In the genomic region with DNA sequence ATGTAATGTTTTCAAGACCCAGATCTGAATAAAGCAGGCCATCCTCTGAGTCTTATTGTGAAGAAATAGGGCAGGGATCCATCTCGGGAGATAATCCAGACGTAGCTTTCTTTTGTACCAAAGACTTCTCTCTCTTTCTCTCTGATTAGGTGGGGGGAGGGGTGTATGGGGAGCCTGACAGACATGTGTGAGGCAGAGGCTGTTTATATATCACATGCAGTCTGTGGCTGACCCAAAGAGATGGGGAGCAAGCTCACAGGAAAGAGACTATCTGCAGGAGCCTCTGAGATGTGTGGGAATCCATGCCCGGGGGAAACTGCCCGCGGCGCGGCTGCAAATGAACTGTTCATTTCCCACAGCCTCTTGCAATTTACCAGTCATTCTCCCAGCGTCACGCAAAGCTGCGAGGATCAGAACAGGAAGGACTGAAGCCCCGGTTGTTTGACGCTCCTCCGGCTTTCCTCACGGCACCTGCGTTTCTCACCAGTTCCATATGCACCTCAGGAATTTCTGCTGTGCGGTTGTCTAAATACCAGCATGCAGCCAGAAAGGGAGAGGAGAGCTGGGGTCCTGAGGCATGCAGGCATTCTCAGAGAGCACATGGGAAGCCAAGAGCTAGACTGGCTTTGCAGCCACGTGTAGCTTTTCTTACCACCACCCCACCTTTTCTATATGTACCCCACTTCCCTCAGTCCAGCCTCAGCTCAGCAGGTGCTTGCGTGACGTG, we compare ENCODE assay signal across 11 mouse cellular contexts.
A peak's percentile ranks its signal among the peaks of the same experiment; 100 is the strongest.
DNase-seq lines count a peak whose midpoint lies in the region; ATAC-seq and TF ChIP-seq lines count a peak whose summit lies in the region.
"Had no signal": no experiment of that assay in that cellular context is flagged by ENCODE, and none has a peak within 500 bp of the region (broad histone marks: within the 10 kb centered on the region; RNA-seq: fewer than 3 reads in every experiment).

No protein-coding gene starts in this region.

- 31% methylated on average over 19 of the region's 19 CpGs for WGBS in lung, embryonic 15.5 days
- 58% methylated on average over 19 of the region's 19 CpGs for WGBS in forebrain, embryonic 16.5 days
- 54% methylated on average over 19 of the region's 19 CpGs for WGBS in limb, embryonic 14.5 days
- WGBS in stomach, embryonic 15.5 days = 39% methylated on average over 19 of the region's 19 CpGs

- no peak for DNase-seq in lung, postnatal 4 days
- no peak for DNase-seq in limb, embryonic 14.5 days (ENCODE audit: low spot score)
- DNase-seq in cerebellum, adult 9-10 months = no peak
- no peak for DNase-seq in left cerebral cortex, postnatal 25 days (ENCODE audit: low spot score in 2 of 2)
- DNase-seq: cerebellum, adult 18-20 months; kidney, adult 11 months; lung, postnatal 14 days had no signal

- TF ChIP-seq POLR2A in limb, embryonic 14.5 days (IDR thresholded peaks at IDR 0.05; ENCODE audit: borderline replicate concordance, extremely low read depth, insufficient read depth, insufficient read length) = no peak

- no peak overlapping the region for H3K4me3 ChIP-seq in lung, embryonic 15.5 days
- H3K4me3 ChIP-seq in forebrain, embryonic 16.5 days (replicated peaks; ENCODE audit: low read length) = no peak overlapping the region
- H3K4me3 ChIP-seq in limb, embryonic 14.5 days (replicated peaks; ENCODE audit: low read length) = no peak overlapping the region
- H3K4me3 ChIP-seq in stomach, embryonic 15.5 days (replicated peaks) = no peak overlapping the region

- H3K4me1 ChIP-seq in lung, embryonic 15.5 days = peaks cover 9% of the 10 kb centered on the region; the same call in 1 of the 2 replicates
- H3K4me1 ChIP-seq in forebrain, embryonic 16.5 days (replicated peaks; ENCODE audit: control insufficient read depth, insufficient read depth, low read length) = peaks cover 5% of the 10 kb centered on the region; the same call in 1 of the 2 replicates
- peaks cover 8% of the 10 kb centered on the region for H3K4me1 ChIP-seq in limb, embryonic 14.5 days (ENCODE audit: control insufficient read depth, insufficient read depth, low read length)
- H3K4me1 ChIP-seq in stomach, embryonic 15.5 days = peaks cover 13% of the 10 kb centered on the region; the same call in 1 of the 2 replicates

- H3K4me2 ChIP-seq in lung, embryonic 15.5 days = peak overlapping the region; percentile 5; the same call in 1 of the 2 replicates
- H3K4me2 ChIP-seq in forebrain, embryonic 16.5 days (ENCODE audit: low read length) = no peak overlapping the region
- H3K4me2 ChIP-seq in limb, embryonic 14.5 days (replicated peaks; ENCODE audit: low read depth, low read length, severe bottlenecking) = peak overlapping the region; percentile 30; the same call in 1 of the 2 replicates
- peak overlapping the region; percentile 32 for H3K4me2 ChIP-seq in stomach, embryonic 15.5 days

- no peaks in the 10 kb centered on the region for H3K36me3 ChIP-seq in lung, embryonic 15.5 days
- H3K36me3 ChIP-seq in forebrain, embryonic 16.5 days (ENCODE audit: control insufficient read depth, insufficient read depth) = no peaks in the 10 kb centered on the region
- H3K36me3 ChIP-seq in limb, embryonic 14.5 days (ENCODE audit: control insufficient read depth, insufficient read depth, low read length) = no peaks in the 10 kb centered on the region
- H3K36me3 ChIP-seq in stomach, embryonic 15.5 days = no peaks in the 10 kb centered on the region

- no peak overlapping the region for H3K9ac ChIP-seq in lung, embryonic 15.5 days
- H3K9ac ChIP-seq in forebrain, embryonic 16.5 days (replicated peaks; ENCODE audit: low read depth, low read length) = no peak overlapping the region
- H3K9ac ChIP-seq in limb, embryonic 14.5 days (ENCODE audit: low read depth, low read length, severe bottlenecking) = no peak overlapping the region
- H3K9ac ChIP-seq in stomach, embryonic 15.5 days = no peak overlapping the region

- H3K27me3 ChIP-seq in lung, embryonic 15.5 days = 0 out of 2 replicates have a peak, but pooled peaks cover 6% of the 10 kb centered on the region
- H3K27me3 ChIP-seq in forebrain, embryonic 16.5 days (replicated peaks; ENCODE audit: control insufficient read depth, insufficient read depth, low read length) = no peaks in the 10 kb centered on the region
- no peaks in the 10 kb centered on the region for H3K27me3 ChIP-seq in limb, embryonic 14.5 days (ENCODE audit: control insufficient read depth, insufficient read depth, low read length)
- H3K27me3 ChIP-seq in stomach, embryonic 15.5 days (replicated peaks) = no peaks in the 10 kb centered on the region

- no peak for ATAC-seq in lung, embryonic 15.5 days (ENCODE audit: borderline replicate concordance, extremely low read depth, low FRiP score, low TSS enrichment)
- ATAC-seq in forebrain, embryonic 16.5 days = peak; percentile 45; the same call in 1 of the 2 replicates
- ATAC-seq in limb, embryonic 14.5 days (ENCODE audit: low FRiP score, low read depth) = no peak
- ATAC-seq in stomach, embryonic 15.5 days (ENCODE audit: insufficient read depth, low FRiP score, low read depth) = no peak
- no peak for ATAC-seq in megakaryocyte-erythroid progenitor cell, adult 5-6 weeks (replicated peaks; ENCODE audit: low FRiP score, low TSS enrichment, poor library complexity, severe bottlenecking)

- H3K9me3 ChIP-seq in lung, embryonic 15.5 days = no peaks in the 10 kb centered on the region
- no peaks in the 10 kb centered on the region for H3K9me3 ChIP-seq in forebrain, embryonic 16.5 days (ENCODE audit: control insufficient read depth, low read length)
- no peaks in the 10 kb centered on the region for H3K9me3 ChIP-seq in limb, embryonic 14.5 days (ENCODE audit: control insufficient read depth, low read length)
- no peaks in the 10 kb centered on the region for H3K9me3 ChIP-seq in stomach, embryonic 15.5 days

- no peak overlapping the region for H3K27ac ChIP-seq in lung, embryonic 15.5 days
- no peak overlapping the region for H3K27ac ChIP-seq in forebrain, embryonic 16.5 days (ENCODE audit: low read length)
- H3K27ac ChIP-seq in limb, embryonic 14.5 days (replicated peaks; ENCODE audit: low read depth, low read length) = no peak overlapping the region
- H3K27ac ChIP-seq in stomach, embryonic 15.5 days = no peak overlapping the region

- intact Hi-C loops in left cerebral cortex, postnatal 25 days (cut with DNase I) = no loop called here
